Comparison of ENCODE assay signal across 31 mouse cellular contexts in genomic region chr9:35535876-35536275, GRCm38 (mm10). TPM values are rescaled to one million over a fixed set of nuclear protein-coding genes. Genes with fewer than 3 reads are reported as not detected.
A peak's percentile ranks its signal among the peaks of the same experiment; 100 is the strongest.
DNase-seq lines count a peak whose midpoint lies in the region; ATAC-seq lines count a peak whose summit lies in the region.
"Had no signal": no experiment of that assay in that cellular context is flagged by ENCODE, and none has a peak within 500 bp of the region (broad histone marks: within the 10 kb centered on the region; RNA-seq: fewer than 3 reads in every experiment).

No protein-coding gene starts in this region.

- ATAC-seq in heart, embryonic 12.5 days (ENCODE audit: insufficient number of reproducible peaks, low FRiP score): no peak
- ATAC-seq in midbrain, embryonic 11.5 days (ENCODE audit: low FRiP score): no peak
- peak; percentile 68 for ATAC-seq in megakaryocyte-erythroid progenitor cell, adult 5-6 weeks (replicated peaks; ENCODE audit: low FRiP score, low TSS enrichment, poor library complexity, severe bottlenecking)
- ATAC-seq in kidney, embryonic 16.5 days (ENCODE audit: low FRiP score, low TSS enrichment): no peak

- 57% methylated on average over 4 of the region's 4 CpGs for WGBS in heart, embryonic 12.5 days
- WGBS in midbrain, embryonic 11.5 days: 81% methylated on average over 4 of the region's 4 CpGs
- 82% methylated on average over 4 of the region's 4 CpGs for WGBS in midbrain, embryonic 10.5 days
- WGBS in kidney, embryonic 16.5 days: 85% methylated on average over 4 of the region's 4 CpGs

- H3K27ac ChIP-seq in heart, embryonic 12.5 days (ENCODE audit: poor library complexity, severe bottlenecking): no peak overlapping the region
- no peak overlapping the region for H3K27ac ChIP-seq in midbrain, embryonic 11.5 days (ENCODE audit: low read depth, low read length)
- H3K27ac ChIP-seq in midbrain, embryonic 10.5 days (replicated peaks): no peak overlapping the region
- no peak overlapping the region for H3K27ac ChIP-seq in kidney, embryonic 16.5 days (ENCODE audit: low read length)
- H3K27ac ChIP-seq: embryonic facial prominence, embryonic 13.5 days; embryonic facial prominence, embryonic 15.5 days; forebrain, embryonic 10.5 days; forebrain, embryonic 12.5 days had no signal

- H3K9ac ChIP-seq in heart, embryonic 12.5 days: no peak overlapping the region
- no peak overlapping the region for H3K9ac ChIP-seq in midbrain, embryonic 11.5 days (ENCODE audit: low read length)
- H3K9ac ChIP-seq in kidney, embryonic 16.5 days (replicated peaks; ENCODE audit: low read length): no peak overlapping the region
- H3K9ac ChIP-seq: embryonic facial prominence, embryonic 13.5 days; embryonic facial prominence, embryonic 15.5 days; forebrain, embryonic 12.5 days had no signal

- H3K4me1 ChIP-seq in heart, embryonic 12.5 days (replicated peaks): peaks cover 20% of the 10 kb centered on the region
- H3K4me1 ChIP-seq in midbrain, embryonic 11.5 days (ENCODE audit: control insufficient read depth, insufficient read depth, low read length): no peaks in the 10 kb centered on the region
- H3K4me1 ChIP-seq in midbrain, embryonic 10.5 days: peaks cover 18% of the 10 kb centered on the region; the same call in 1 of the 2 replicates
- H3K4me1 ChIP-seq in kidney, embryonic 16.5 days (ENCODE audit: insufficient read depth, low read length): peaks cover 24% of the 10 kb centered on the region
- H3K4me1 ChIP-seq: forebrain, embryonic 12.5 days had no signal

- H3K4me3 ChIP-seq in heart, embryonic 12.5 days: no peak overlapping the region
- no peak overlapping the region for H3K4me3 ChIP-seq in midbrain, embryonic 11.5 days (ENCODE audit: low read depth, low read length)
- no peak overlapping the region for H3K4me3 ChIP-seq in midbrain, embryonic 10.5 days
- H3K4me3 ChIP-seq in kidney, embryonic 16.5 days (ENCODE audit: low read length): no peak overlapping the region
- H3K4me3 ChIP-seq: embryonic facial prominence, embryonic 13.5 days; embryonic facial prominence, embryonic 15.5 days; erythroblast, embryonic 14.5 days; forebrain, embryonic 10.5 days; forebrain, embryonic 12.5 days had no signal

- peak; percentile 55 for DNase-seq in heart, adult 11 months
- DNase-seq in midbrain, embryonic 11.5 days (ENCODE audit: low spot score, missing footprints): peak; percentile 69
- DNase-seq in midbrain, embryonic 10.5 days (ENCODE audit: low spot score): no peak
- DNase-seq: adrenal gland, adult 2 months; adrenal gland, postnatal 10 days; adrenal gland, postnatal 25 days; B cell, adult 2 months; cerebellum, adult 11 months; cerebellum, adult 18-20 months; cerebellum, adult 8-10 months; cerebellum, adult 9-11 months; cerebellum, postnatal 14 days; cerebellum, postnatal 36 days; embryo, embryonic 11 days had no signal

- no peaks in the 10 kb centered on the region for H3K27me3 ChIP-seq in heart, embryonic 12.5 days (replicated peaks)
- no peaks in the 10 kb centered on the region for H3K27me3 ChIP-seq in midbrain, embryonic 11.5 days (ENCODE audit: control insufficient read depth, insufficient read depth, low read length)
- no peaks in the 10 kb centered on the region; the same call in 1 of the 2 replicates for H3K27me3 ChIP-seq in midbrain, embryonic 10.5 days (ENCODE audit: low read depth, poor library complexity, severe bottlenecking)
- no peaks in the 10 kb centered on the region for H3K27me3 ChIP-seq in kidney, embryonic 16.5 days (ENCODE audit: insufficient read depth, low read length)
- H3K27me3 ChIP-seq: CH12.LX; embryonic facial prominence, embryonic 13.5 days; embryonic facial prominence, embryonic 15.5 days had no signal

- no peaks in the 10 kb centered on the region for H3K36me3 ChIP-seq in heart, embryonic 12.5 days
- H3K36me3 ChIP-seq in midbrain, embryonic 11.5 days (ENCODE audit: control insufficient read depth, insufficient read depth, low read length): no peaks in the 10 kb centered on the region
- no peaks in the 10 kb centered on the region for H3K36me3 ChIP-seq in midbrain, embryonic 10.5 days
- no peaks in the 10 kb centered on the region for H3K36me3 ChIP-seq in kidney, embryonic 16.5 days (ENCODE audit: insufficient read depth, low read length)
- H3K36me3 ChIP-seq: embryonic facial prominence, embryonic 13.5 days; embryonic facial prominence, embryonic 15.5 days; forebrain, embryonic 10.5 days; G1E had no signal

- no peak overlapping the region for H3K4me2 ChIP-seq in heart, embryonic 12.5 days
- H3K4me2 ChIP-seq in midbrain, embryonic 11.5 days: no peak overlapping the region
- no peak overlapping the region for H3K4me2 ChIP-seq in kidney, embryonic 16.5 days (replicated peaks; ENCODE audit: low read depth, low read length)
- H3K4me2 ChIP-seq: embryonic facial prominence, embryonic 13.5 days; embryonic facial prominence, embryonic 15.5 days; forebrain, embryonic 12.5 days had no signal

- no peaks in the 10 kb centered on the region for H3K9me3 ChIP-seq in heart, embryonic 12.5 days (replicated peaks)
- H3K9me3 ChIP-seq in midbrain, embryonic 11.5 days (ENCODE audit: control insufficient read depth, low read length): no peaks in the 10 kb centered on the region
- H3K9me3 ChIP-seq in midbrain, embryonic 10.5 days (replicated peaks): no peaks in the 10 kb centered on the region
- no peaks in the 10 kb centered on the region for H3K9me3 ChIP-seq in kidney, embryonic 16.5 days (ENCODE audit: low read length)
- H3K9me3 ChIP-seq: embryonic facial prominence, embryonic 13.5 days; embryonic facial prominence, embryonic 15.5 days; forebrain, embryonic 10.5 days; forebrain, embryonic 12.5 days; G1E had no signal

RNA-seq across cellular contexts. Expression of gene Gm1113, which starts 17.8 kb away (rescaled TPM):
- not detected in 2 replicates for polyA plus RNA-seq in heart, embryonic 12.5 days (2016; fragmentation: Nextera tagmentation; extraction: Ambion mirVana)
- polyA plus RNA-seq in midbrain, embryonic 11.5 days (2014; fragmentation: Nextera tagmentation; extraction: Ambion mirVana): not detected in 2 replicates
- polyA plus RNA-seq in midbrain, embryonic 10.5 days (2016; fragmentation: Nextera tagmentation; extraction: Ambion mirVana): not detected in 2 replicates
- total RNA-seq in megakaryocyte-erythroid progenitor cell, adult 5-6 weeks (2014; fragmentation: Nextera tagmentation): not detected in 2 replicates
- total RNA-seq in megakaryocyte-erythroid progenitor cell, adult 5-6 weeks (2017): not detected in 2 replicates
- not detected in 2 replicates for polyA plus RNA-seq in kidney, embryonic 16.5 days (2015; fragmentation: Nextera tagmentation; extraction: Ambion mirVana)
- total RNA-seq: adrenal gland, adult 2 months; adrenal gland, postnatal 10 days; adrenal gland, postnatal 25 days; adrenal gland, postnatal 4 days; CH12.LX; common myeloid progenitor, adult 5-6 weeks; G1E had no signal
- polyA plus RNA-seq: adrenal gland, adult 2 months; brain, embryonic 14.5 days; CD4-positive, CD25-positive, alpha-beta regulatory T cell, adult 4 months; embryonic facial prominence, embryonic 11.5 days; embryonic facial prominence, embryonic 13.5 days; embryonic facial prominence, embryonic 15.5 days; erythroblast, embryonic 14.5 days; forebrain, embryonic 10.5 days; forebrain, embryonic 12.5 days; forebrain, embryonic 14.5 days; forebrain, embryonic 16.5 days; G1E had no signal

RNA-seq across cellular contexts. Expression of gene Ddx25, which starts 22.5 kb away (rescaled TPM):
- 1.7 and 2.0 TPM in 2 replicates for polyA plus RNA-seq in heart, embryonic 12.5 days (2016; fragmentation: Nextera tagmentation; extraction: Ambion mirVana)
- 9.5 and 9.8 TPM in 2 replicates for polyA plus RNA-seq in midbrain, embryonic 11.5 days (2014; fragmentation: Nextera tagmentation; extraction: Ambion mirVana)
- polyA plus RNA-seq in midbrain, embryonic 10.5 days (2016; fragmentation: Nextera tagmentation; extraction: Ambion mirVana): 8.0 and 8.2 TPM in 2 replicates
- not detected in 2 replicates for total RNA-seq in megakaryocyte-erythroid progenitor cell, adult 5-6 weeks (2014; fragmentation: Nextera tagmentation)
- 0.11 TPM in 1 of 2 replicates, not detected in the other for total RNA-seq in megakaryocyte-erythroid progenitor cell, adult 5-6 weeks (2017)
- polyA plus RNA-seq in kidney, embryonic 16.5 days (2015; fragmentation: Nextera tagmentation; extraction: Ambion mirVana): 2.3 TPM in 2 replicates
- polyA plus RNA-seq: erythroblast, embryonic 14.5 days had no signal

RNA-seq across cellular contexts. Expression of gene Pus3, which starts 22.5 kb away (rescaled TPM):
- 12.3 and 14.0 TPM in 2 replicates for polyA plus RNA-seq in heart, embryonic 12.5 days (2016; fragmentation: Nextera tagmentation; extraction: Ambion mirVana)
- polyA plus RNA-seq in midbrain, embryonic 11.5 days (2014; fragmentation: Nextera tagmentation; extraction: Ambion mirVana): 23.8 and 24.8 TPM in 2 replicates
- 18.5 and 19.5 TPM in 2 replicates for polyA plus RNA-seq in midbrain, embryonic 10.5 days (2016; fragmentation: Nextera tagmentation; extraction: Ambion mirVana)
- 23.3 and 27.3 TPM in 2 replicates for total RNA-seq in megakaryocyte-erythroid progenitor cell, adult 5-6 weeks (2014; fragmentation: Nextera tagmentation)
- 34.8 and 44.3 TPM in 2 replicates for total RNA-seq in megakaryocyte-erythroid progenitor cell, adult 5-6 weeks (2017)
- 20.6 and 24.0 TPM in 2 replicates for polyA plus RNA-seq in kidney, embryonic 16.5 days (2015; fragmentation: Nextera tagmentation; extraction: Ambion mirVana)

RNA-seq across cellular contexts. Expression of gene Pate2, which starts 34.2 kb away (rescaled TPM):
- 0.45 and 0.66 TPM in 2 replicates for polyA plus RNA-seq in heart, embryonic 12.5 days (2016; fragmentation: Nextera tagmentation; extraction: Ambion mirVana)
- polyA plus RNA-seq in midbrain, embryonic 11.5 days (2014; fragmentation: Nextera tagmentation; extraction: Ambion mirVana): 0.96 and 1.8 TPM in 2 replicates
- 1.6 and 2.7 TPM in 2 replicates for polyA plus RNA-seq in midbrain, embryonic 10.5 days (2016; fragmentation: Nextera tagmentation; extraction: Ambion mirVana)
- 0.59 and 1.2 TPM in 2 replicates for total RNA-seq in megakaryocyte-erythroid progenitor cell, adult 5-6 weeks (2014; fragmentation: Nextera tagmentation)
- total RNA-seq in megakaryocyte-erythroid progenitor cell, adult 5-6 weeks (2017): not detected in 2 replicates
- 0.57 and 0.84 TPM in 2 replicates for polyA plus RNA-seq in kidney, embryonic 16.5 days (2015; fragmentation: Nextera tagmentation; extraction: Ambion mirVana)
- polyA plus RNA-seq: CD4-positive, CD25-positive, alpha-beta regulatory T cell, adult 4 months had no signal

RNA-seq across cellular contexts. Expression of gene Hyls1, which starts 34.3 kb away (rescaled TPM):
- 13.6 and 14.9 TPM in 2 replicates for polyA plus RNA-seq in heart, embryonic 12.5 days (2016; fragmentation: Nextera tagmentation; extraction: Ambion mirVana)
- polyA plus RNA-seq in midbrain, embryonic 11.5 days (2014; fragmentation: Nextera tagmentation; extraction: Ambion mirVana): 32.6 and 34.7 TPM in 2 replicates
- 26.2 and 30.2 TPM in 2 replicates for polyA plus RNA-seq in midbrain, embryonic 10.5 days (2016; fragmentation: Nextera tagmentation; extraction: Ambion mirVana)
- 11.1 and 12.1 TPM in 2 replicates for total RNA-seq in megakaryocyte-erythroid progenitor cell, adult 5-6 weeks (2014; fragmentation: Nextera tagmentation)
- total RNA-seq in megakaryocyte-erythroid progenitor cell, adult 5-6 weeks (2017): 10.1 and 11.0 TPM in 2 replicates
- polyA plus RNA-seq in kidney, embryonic 16.5 days (2015; fragmentation: Nextera tagmentation; extraction: Ambion mirVana): 15.3 and 16.4 TPM in 2 replicates
